Mouse (Mus musculus) embryonic facial prominence, embryonic 13.5 days (tissue): Measurements from ENCODE around the gene Dexi. TPM values are rescaled to one million over a fixed set of nuclear protein-coding genes. Genes with fewer than 3 reads are reported as not detected.

ENCODE experiments used
- ATAC-seq: fragments of 200-750 bp; cut with Nextera tagmentation; 2 replicates; pipeline ENCODE4 v1.8.0; 2017; ENCODE audit warnings: low read depth; ENCODE audit not compliant: insufficient number of reproducible peaks, insufficient read depth, low FRiP score, low TSS enrichment
- H3K27ac ChIP-seq: fragments of 300-500 bp; sonication (generic); 2 replicates; pipeline ENCODE4 v1.5.1; 2015; ENCODE audit warnings: moderate library complexity, mild to moderate bottlenecking, inconsistent platforms
- H3K27me3 ChIP-seq: fragments of 300-500 bp; sonication (generic); 2 replicates; pipeline ENCODE4 v1.6.1; 2015; ENCODE audit warnings: mild to moderate bottlenecking, inconsistent platforms
- H3K36me3 ChIP-seq: fragments of 300-500 bp; sonication (generic); 2 replicates; pipeline ENCODE4 v1.6.1; 2015; ENCODE audit warnings: mild to moderate bottlenecking, inconsistent platforms
- H3K4me1 ChIP-seq: fragments of 300-500 bp; sonication (generic); 2 replicates; pipeline ENCODE4 v1.6.1; 2015; ENCODE audit warnings: inconsistent platforms
- H3K4me2 ChIP-seq: fragments of 300-500 bp; sonication (generic); 2 replicates; pipeline ENCODE4 v1.6.1; 2015; ENCODE audit warnings: moderate library complexity, mild to moderate bottlenecking, inconsistent platforms
- H3K4me3 ChIP-seq: fragments of 300-500 bp; sonication (generic); 2 replicates; pipeline ENCODE4 v1.5.1; 2015; ENCODE audit warnings: mild to moderate bottlenecking, inconsistent platforms
- H3K9ac ChIP-seq: fragments of 300-500 bp; sonication (generic); 2 replicates; pipeline ENCODE4 v1.6.1; 2015; ENCODE audit warnings: mild to moderate bottlenecking, inconsistent platforms
- H3K9me3 ChIP-seq: fragments of 300-500 bp; sonication (generic); 2 replicates; pipeline ENCODE4 v1.6.1; 2016; ENCODE audit warnings: inconsistent platforms
- WGBS: fragments of 180-500 bp; shearing (Covaris S2); methylation state at CpG from one replicate; pipeline ENCODE4 v1.1.7; 2015; ENCODE audit warnings: mixed read lengths; 5-methylcytosine and 5-hydroxymethylcytosine counted together
- polyA plus RNA-seq: library from polyadenylated mRNA; unstranded; fragments of >200 nt; fragmentation: Nextera tagmentation; extraction: Ambion mirVana; gene quantifications from 2 replicates; pipeline ENCODE4 v1.2.1, GENCODE M21; 2015

The Dexi gene
- polyA plus RNA-seq, 1 experiment from 2014 or later = 24.8 TPM

GRCm38 (mm10) chr16:10565278-10565885 lies 22.5 kb upstream of the Dexi start:
- ATAC-seq = no peak

GRCm38 (mm10) chr16:10559991-10560390 lies 17.1 kb upstream of the Dexi start:
- Histone ChIP-seq H3K4me3 (no peak overlapping the region), H3K27me3 (no peaks in the 10 kb centered on the region), H3K9me3 (no peaks in the 10 kb centered on the region), H3K27ac (no peak overlapping the region), H3K9ac (no peak overlapping the region), H3K36me3 (peaks cover 25% of the 10 kb centered on the region), H3K4me2 (no peak overlapping the region), H3K4me1 (no peaks in the 10 kb centered on the region)
- ATAC-seq = no peak
- 88% methylated on average over 8 of the region's 8 CpGs for WGBS

More at GRCm38 (mm10) chr16:10565278-10565885, 22.5 kb upstream of the Dexi start:
- no peaks in the 10 kb centered on the region for H3K9me3 ChIP-seq
- H3K4me3 ChIP-seq = no peak overlapping the region
- H3K9ac ChIP-seq = no peak overlapping the region
- 29% methylated on average over 4 of the region's 4 CpGs for WGBS
- peaks cover 35% of the 10 kb centered on the region for H3K36me3 ChIP-seq
- H3K27ac ChIP-seq = no peak overlapping the region
- H3K4me2 ChIP-seq = no peak overlapping the region
- H3K27me3 ChIP-seq = no peaks in the 10 kb centered on the region
- H3K4me1 ChIP-seq = peaks cover 10% of the 10 kb centered on the region; the same call in 1 of the 2 replicates

GRCm38 (mm10) chr16:10553858-10554257 lies 11.0 kb upstream of the Dexi start:
- H3K9me3 ChIP-seq = no peaks in the 10 kb centered on the region
- no peak for ATAC-seq
- 88% methylated on average over 2 of the region's 2 CpGs for WGBS
- H3K4me1 ChIP-seq = peaks cover 11% of the 10 kb centered on the region
- no peak overlapping the region for H3K27ac ChIP-seq
- H3K36me3 ChIP-seq = no peaks in the 10 kb centered on the region
- H3K4me2 ChIP-seq = no peak overlapping the region
- no peak overlapping the region for H3K4me3 ChIP-seq
- no peak overlapping the region for H3K9ac ChIP-seq
- H3K27me3 ChIP-seq = no peaks in the 10 kb centered on the region

GRCm38 (mm10) chr16:10551592-10551991 lies 8.7 kb upstream of the Dexi start:
- Histone ChIP-seq H3K4me3 (no peak overlapping the region), H3K9me3 (no peaks in the 10 kb centered on the region), H3K4me1 (peaks cover 15% of the 10 kb centered on the region), H3K4me2 (no peak overlapping the region), H3K27me3 (no peaks in the 10 kb centered on the region), H3K9ac (no peak overlapping the region), H3K27ac (no peak overlapping the region), H3K36me3 (no peaks in the 10 kb centered on the region)
- 49% methylated on average over 4 of the region's 4 CpGs for WGBS
- ATAC-seq = no peak

GRCm38 (mm10) chr16:10549600-10549999 lies 6.7 kb upstream of the Dexi start:
- Histone ChIP-seq H3K27me3 (no peaks in the 10 kb centered on the region), H3K36me3 (no peaks in the 10 kb centered on the region), H3K4me2 (no peak overlapping the region), H3K4me1 (peaks cover 25% of the 10 kb centered on the region), H3K9me3 (no peaks in the 10 kb centered on the region), H3K4me3 (no peak overlapping the region), H3K9ac (no peak overlapping the region), H3K27ac (no peak overlapping the region)
- whole genome bisulfite sequencing = 86% methylated on average over 2 of the region's 2 CpGs
- ATAC-seq = no peak

GRCm38 (mm10) chr16:10548938-10549337 lies 6.1 kb upstream of the Dexi start:
- ATAC-seq = no peak
- Histone ChIP-seq H3K4me2 (no peak overlapping the region), H3K9ac (no peak overlapping the region), H3K27ac (no peak overlapping the region), H3K9me3 (no peaks in the 10 kb centered on the region), H3K4me1 (peaks cover 25% of the 10 kb centered on the region), H3K36me3 (no peaks in the 10 kb centered on the region), H3K27me3 (no peaks in the 10 kb centered on the region), H3K4me3 (no peak overlapping the region)
- 62% methylated on average over 3 of the region's 3 CpGs for WGBS

DNA sequence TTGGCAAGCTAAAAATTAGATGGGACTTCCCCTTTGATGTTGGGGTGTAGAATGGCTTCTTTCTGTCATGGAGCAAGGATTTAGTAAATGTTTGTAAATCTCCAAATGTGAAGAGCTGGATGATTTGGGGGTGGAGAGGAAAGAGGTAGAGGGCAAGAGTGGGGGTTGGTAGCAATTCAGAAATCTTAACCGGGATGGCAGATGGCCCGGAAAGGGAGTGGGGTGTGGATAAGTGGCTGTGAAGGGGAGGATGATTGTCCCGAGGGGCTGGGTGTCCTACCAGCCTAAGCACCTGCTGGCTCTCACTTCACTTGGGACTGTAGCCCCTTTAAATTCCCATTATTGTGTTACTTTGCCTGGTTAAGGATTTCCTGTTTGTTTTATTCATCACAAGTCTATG lies 4.0 kb upstream of the Dexi start:
- no peak for ATAC-seq
- H3K36me3 ChIP-seq = no peaks in the 10 kb centered on the region
- H3K27ac ChIP-seq = no peak overlapping the region
- WGBS = 59% methylated on average over 3 of the region's 3 CpGs
- H3K4me2 ChIP-seq = peak overlapping the region; percentile 82; the same call in 1 of the 2 replicates
- peaks cover 27% of the 10 kb centered on the region for H3K4me1 ChIP-seq
- no peaks in the 10 kb centered on the region for H3K9me3 ChIP-seq
- no peak overlapping the region for H3K4me3 ChIP-seq
- H3K27me3 ChIP-seq = no peaks in the 10 kb centered on the region
- H3K9ac ChIP-seq = no peak overlapping the region

DNA sequence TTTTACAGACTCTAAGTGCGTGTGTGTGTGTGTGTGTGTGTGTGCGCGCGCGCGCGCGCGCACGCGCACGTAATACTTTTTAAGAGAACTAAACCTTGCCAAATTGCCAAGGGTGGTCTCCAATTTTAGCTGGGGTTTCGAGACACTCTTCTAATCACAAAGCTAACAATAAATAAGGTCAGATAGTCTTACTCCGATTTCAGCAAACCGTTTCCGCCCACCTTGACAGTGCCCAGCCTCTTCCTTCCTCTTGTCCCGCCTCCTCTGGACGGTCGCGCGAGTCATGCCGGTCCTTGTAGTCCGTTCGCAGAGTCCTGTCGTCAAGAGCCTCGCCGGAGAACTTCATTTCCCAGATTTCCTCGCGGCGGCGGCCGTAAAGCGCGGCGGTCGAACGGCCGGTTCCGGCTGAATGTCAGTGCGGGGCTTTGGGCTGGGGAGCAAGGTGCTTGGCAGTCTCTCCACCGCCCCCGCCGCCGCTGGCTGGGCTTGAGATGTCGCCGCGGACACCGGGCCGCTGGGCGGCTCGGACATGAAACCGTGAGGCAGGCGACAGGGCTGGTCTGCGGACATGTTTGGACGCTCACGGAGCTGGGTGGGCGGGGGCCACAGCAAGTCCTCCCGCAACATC lies 2.3 kb upstream of the Dexi start, which contains the start of gene Clec16a:
Gene Clec16a, plus strand, starts transcription at position 345 of the 628 bp plus-strand sequence.
- Histone ChIP-seq H3K9me3 (no peaks in the 10 kb centered on the region), H3K27ac (peak within 1 kb of the TSS; percentile 72; the same call in 1 of the 2 replicates)
- under 1% methylated on average over 58 of the region's 58 CpGs for WGBS

DNA sequence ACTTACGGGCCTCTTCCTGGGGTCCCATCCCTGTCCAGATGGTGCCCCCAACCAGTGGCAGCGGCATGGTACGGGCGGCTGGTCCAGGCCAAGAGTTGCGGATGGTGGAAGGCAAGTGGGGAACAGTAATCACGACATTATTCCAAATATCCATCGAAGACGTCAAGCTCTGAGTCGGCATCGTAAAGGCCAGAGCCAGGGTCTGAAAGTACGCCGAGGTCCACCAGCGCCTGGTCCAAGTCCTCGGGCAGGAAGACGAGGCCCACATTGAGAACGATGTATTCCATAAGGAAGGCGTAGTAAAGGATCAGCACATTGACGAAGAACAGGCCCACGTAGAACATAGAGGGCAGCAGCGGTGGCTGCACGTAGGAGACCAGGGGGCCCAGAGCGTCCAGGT lies 588 bp downstream of the Dexi start:
- Histone ChIP-seq H3K4me3 (peak overlapping the region; percentile 77), H3K27ac (peak overlapping the region; percentile 78), H3K4me2 (peak overlapping the region; percentile 91), H3K9ac (peak overlapping the region; percentile 91), H3K36me3 (no peaks in the 10 kb centered on the region), H3K27me3 (no peaks in the 10 kb centered on the region), H3K9me3 (no peaks in the 10 kb centered on the region), H3K4me1 (peaks cover 53% of the 10 kb centered on the region)
- peak; percentile 4; the same call in 1 of the 2 replicates for ATAC-seq
- 4% methylated on average over 22 of the region's 22 CpGs for WGBS

More for the DNA sequence above, 2.3 kb upstream of the Dexi start, which contains the start of gene Clec16a:
- peak within 1 kb of the TSS; percentile 94 for H3K4me3 ChIP-seq
- ATAC-seq = peak; percentile 89
- H3K36me3 ChIP-seq = no peaks in the 10 kb centered on the region
- peaks cover 35% of the 10 kb centered on the region for H3K4me1 ChIP-seq
- peak within 1 kb of the TSS; percentile 82 for H3K4me2 ChIP-seq
- H3K27me3 ChIP-seq = no peaks in the 10 kb centered on the region
- H3K9ac ChIP-seq = peak within 1 kb of the TSS; percentile 87

DNA sequence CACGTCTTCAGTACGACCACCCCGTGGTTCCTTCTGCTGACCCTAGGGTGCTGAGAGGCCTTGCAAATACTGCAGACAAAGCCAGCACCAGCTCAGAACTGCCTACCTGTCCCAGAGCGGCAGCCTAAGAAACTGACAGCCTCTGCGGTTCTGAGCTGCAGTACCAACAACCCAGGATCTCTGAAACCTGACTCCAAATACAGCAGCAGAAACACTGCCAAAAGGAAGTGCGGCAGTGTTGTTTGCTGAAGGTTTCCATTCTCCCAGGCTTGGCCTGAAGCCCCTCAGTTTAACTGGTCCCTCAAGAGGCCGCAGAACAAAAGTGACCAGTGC lies 1.3 kb downstream of the Dexi start:
- H3K36me3 ChIP-seq = no peaks in the 10 kb centered on the region
- WGBS = 24% methylated on average over 7 of the region's 7 CpGs
- peak overlapping the region; percentile 77 for H3K4me3 ChIP-seq
- peak overlapping the region; percentile 78 for H3K27ac ChIP-seq
- H3K9ac ChIP-seq = peak overlapping the region; percentile 91
- peaks cover 49% of the 10 kb centered on the region for H3K4me1 ChIP-seq
- no peaks in the 10 kb centered on the region for H3K27me3 ChIP-seq
- no peak for ATAC-seq
- H3K4me2 ChIP-seq = peak overlapping the region; percentile 91
- no peaks in the 10 kb centered on the region for H3K9me3 ChIP-seq

DNA sequence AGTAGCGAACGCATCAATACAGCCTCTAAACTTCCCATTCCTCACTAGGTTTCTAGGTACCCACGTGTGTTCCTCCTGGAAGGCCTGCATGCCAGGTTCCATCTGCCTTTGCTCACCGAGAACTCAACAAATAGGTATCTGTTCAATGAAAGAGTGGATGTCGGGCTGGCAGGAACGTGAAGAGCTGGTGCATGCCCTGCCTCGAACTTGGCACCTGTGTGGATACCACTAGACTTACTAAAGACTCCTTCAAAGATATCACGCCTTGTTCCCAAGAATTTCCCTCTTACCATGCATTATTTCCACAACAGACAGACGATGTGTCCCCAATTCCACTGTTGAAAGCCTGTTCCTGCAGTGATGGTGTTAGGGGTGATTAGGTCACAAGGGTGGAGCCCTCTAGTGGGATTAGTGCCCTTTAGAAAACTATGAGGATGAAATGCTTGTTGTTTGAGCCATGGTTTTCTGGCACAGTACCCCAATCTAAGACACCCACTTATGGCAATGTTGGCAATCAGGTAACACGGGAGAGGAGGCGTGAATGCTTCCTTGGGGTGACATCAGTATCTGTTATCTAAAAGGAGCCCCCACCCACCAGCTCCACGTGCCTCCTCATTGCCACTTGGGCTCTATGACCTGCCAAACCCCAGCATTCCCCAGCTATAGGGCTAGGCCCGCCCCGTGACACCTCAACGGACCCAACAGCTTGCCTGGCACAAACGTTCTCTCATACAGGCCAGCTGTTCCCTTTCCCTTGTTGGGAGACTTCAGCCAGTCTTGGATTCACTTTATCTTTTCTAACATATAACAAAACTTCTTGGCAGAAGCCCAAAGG lies 1.9 kb downstream of the Dexi start:
- Histone ChIP-seq H3K4me1 (peaks cover 43% of the 10 kb centered on the region), H3K4me3 (peak overlapping the region; percentile 77), H3K9ac (peak overlapping the region; percentile 91), H3K36me3 (peaks cover 2% of the 10 kb centered on the region), H3K4me2 (peak overlapping the region; percentile 91), H3K27me3 (no peaks in the 10 kb centered on the region), H3K9me3 (no peaks in the 10 kb centered on the region), H3K27ac (peak overlapping the region; percentile 78; the same call in 1 of the 2 replicates)
- WGBS = 71% methylated on average over 16 of the region's 16 CpGs
- ATAC-seq = no peak
